Mouse (Mus musculus) layer of hippocampus, adult 9-10 months (tissue): ENCODE results near the gene Ccdc13.

Experiments
- DNase-seq: peaks from one replicate; pipeline ENCODE4 v3.0.0; 2022; ENCODE audit warnings: low spot score

Gene Ccdc13

GRCm38 (mm10) chr9:121838829-121839621, at the start of gene Ccdc13:
Ccdc13 (minus strand) TSS chr9:121839461.
- DNase-seq, result no peak

GRCm38 (mm10) chr9:121882015-121882457, 42.8 kb upstream of the Ccdc13 start:
- DNase-seq, result no peak

GRCm38 (mm10) chr9:121881301-121881700, 42.0 kb upstream of the Ccdc13 start:
- DNase-seq, result no peak

GRCm38 (mm10) chr9:121880840-121881239, 41.6 kb upstream of the Ccdc13 start:
- DNase-seq, result no peak

- peak; percentile 78 for DNase-seq
Observed at GRCm38 (mm10) chr9:121877052-121877740, 37.9 kb upstream of the Ccdc13 start.

- DNase-seq, result no peak
Observed at GRCm38 (mm10) chr9:121873578-121873977, 34.3 kb upstream of the Ccdc13 start.

GRCm38 (mm10) chr9:121872062-121872683, 32.9 kb upstream of the Ccdc13 start:
- DNase-seq, result no peak

GRCm38 (mm10) chr9:121869973-121870515, 30.8 kb upstream of the Ccdc13 start:
- DNase-seq, result no peak

GRCm38 (mm10) chr9:121869432-121869831, 30.2 kb upstream of the Ccdc13 start:
- DNase-seq, result no peak

- DNase-seq, result no peak
Observed at GRCm38 (mm10) chr9:121868236-121868635, 29.0 kb upstream of the Ccdc13 start.

- DNase-seq, result no peak
Observed at GRCm38 (mm10) chr9:121867632-121868031, 28.4 kb upstream of the Ccdc13 start.

GRCm38 (mm10) chr9:121865425-121866008, 26.3 kb upstream of the Ccdc13 start:
- DNase-seq, result no peak

GRCm38 (mm10) chr9:121864837-121865236, 25.6 kb upstream of the Ccdc13 start:
- DNase-seq, result no peak

- DNase-seq, result no peak
Observed at GRCm38 (mm10) chr9:121860921-121861320, 21.7 kb upstream of the Ccdc13 start.

- DNase-seq, result no peak
Observed at GRCm38 (mm10) chr9:121859345-121859744, 20.1 kb upstream of the Ccdc13 start.

GRCm38 (mm10) chr9:121858153-121858488, 18.9 kb upstream of the Ccdc13 start, which contains the start of gene Higd1a:
Higd1a (minus strand) TSS chr9:121858362.
- no peak for DNase-seq

GRCm38 (mm10) chr9:121857474-121858152, 18.4 kb upstream of the Ccdc13 start:
- DNase-seq, result peak; percentile 93

- DNase-seq, result no peak
Observed at GRCm38 (mm10) chr9:121856649-121857416, 17.6 kb upstream of the Ccdc13 start.

GRCm38 (mm10) chr9:121854246-121854645, 15.0 kb upstream of the Ccdc13 start:
- DNase-seq, result no peak

- no peak for DNase-seq
Observed at GRCm38 (mm10) chr9:121847842-121848241, 8.6 kb upstream of the Ccdc13 start.

GRCm38 (mm10) chr9:121847138-121847537, 7.9 kb upstream of the Ccdc13 start:
- no peak for DNase-seq
